Mouse (Mus musculus): Measurements from ENCODE around the gene Adamts2.

Gene Adamts2

GRCm38 (mm10) chr11:50673525-50674250 is 71.8 kb downstream of the Adamts2 start:
- peak; percentile 47 to 65 for DNase-seq

- no peak for DNase-seq
Observed at GRCm38 (mm10) chr11:50674390-50674789, 72.5 kb downstream of the Adamts2 start.

- DNase-seq = no peak
Observed at GRCm38 (mm10) chr11:50678650-50679049, 76.8 kb downstream of the Adamts2 start.

- DNase-seq = no peak
Observed at GRCm38 (mm10) chr11:50681940-50682339, 80.1 kb downstream of the Adamts2 start.

- DNase-seq = peak in 1 of 2 experiments; percentile 13
Observed at GRCm38 (mm10) chr11:50683821-50684220, 81.9 kb downstream of the Adamts2 start.

- DNase-seq = no peak
Observed at GRCm38 (mm10) chr11:50688584-50688983, 86.7 kb downstream of the Adamts2 start.

GRCm38 (mm10) chr11:50689672-50690071 is 87.8 kb downstream of the Adamts2 start:
- DNase-seq = no peak

- DNase-seq = no peak
Observed at GRCm38 (mm10) chr11:50699971-50700370, 98.1 kb downstream of the Adamts2 start.

- no peak for DNase-seq
Observed at GRCm38 (mm10) chr11:50700496-50700895, 98.6 kb downstream of the Adamts2 start.

- no peak for DNase-seq
Observed at GRCm38 (mm10) chr11:50703397-50703796, 101.5 kb downstream of the Adamts2 start.

- no peak for DNase-seq
Observed at GRCm38 (mm10) chr11:50704511-50704910, 102.6 kb downstream of the Adamts2 start.

GRCm38 (mm10) chr11:50707259-50707658 is 105.4 kb downstream of the Adamts2 start:
- no peak for DNase-seq

GRCm38 (mm10) chr11:50713610-50714202 is 111.8 kb downstream of the Adamts2 start:
- peak in 1 of 2 experiments; percentile 26 for DNase-seq

GRCm38 (mm10) chr11:50715091-50715490 is 113.2 kb downstream of the Adamts2 start:
- DNase-seq = no peak

- DNase-seq = no peak
Observed at GRCm38 (mm10) chr11:50717381-50717897, 115.6 kb downstream of the Adamts2 start.

- DNase-seq = no peak
Observed at GRCm38 (mm10) chr11:50718862-50719261, 117.0 kb downstream of the Adamts2 start.

- no peak for DNase-seq
Observed at GRCm38 (mm10) chr11:50720421-50720820, 118.5 kb downstream of the Adamts2 start.

GRCm38 (mm10) chr11:50720856-50721550 is 119.1 kb downstream of the Adamts2 start:
- DNase-seq = peak in 1 of 2 experiments; percentile 23

- no peak for DNase-seq
Observed at GRCm38 (mm10) chr11:50725595-50725994, 123.7 kb downstream of the Adamts2 start.

GRCm38 (mm10) chr11:50726035-50726434 is 124.2 kb downstream of the Adamts2 start:
- no peak for DNase-seq

- no peak for DNase-seq
Observed at GRCm38 (mm10) chr11:50733146-50733545, 131.3 kb downstream of the Adamts2 start.

GRCm38 (mm10) chr11:50734129-50734528 is 132.2 kb downstream of the Adamts2 start:
- DNase-seq = peak; percentile 26 to 52

- no peak for DNase-seq
Observed at GRCm38 (mm10) chr11:50736548-50736947, 134.7 kb downstream of the Adamts2 start.

Measured in cerebellum, postnatal 25 days (tissue).